Mouse (Mus musculus) left cerebral cortex, adult 2 months (tissue): ENCODE measurements at regions not wholly inside any gene's neighbourhood (a gene's known extent, or its start where the extent isn't known, plus 50 kb on each side); places are given as distances from the start of the nearest gene placed in this dataset.
"Not testable (repeated sequence)": the region's sequence is repeated elsewhere in the genome, so short reads cannot be mapped to it uniquely, and the experiment has no call there.

ENCODE experiments used
- DNase-seq, 2 experiments: peaks; one replicate each; pipeline ENCODE4 v3.0.0; 2021 to 2022; ENCODE audit warnings: low spot score in 2 of 2, mixed read lengths in 1 of 2; ENCODE audit errors: extremely low spot score in 1 of 2
- H3K27ac ChIP-seq: fragments of 200-600 bp; 2 replicates; pipeline ENCODE4 v1.8.1; 2022
- H3K4me3 ChIP-seq: fragments of 200-600 bp; 2 replicates; pipeline ENCODE4 v1.8.1; 2022
- CTCF ChIP-seq: fragments of 200-600 bp; IDR thresholded peaks from 2 replicates; pipeline ENCODE4 v1.8.1; 2022; ENCODE audit warnings: antibody characterized with exemption, mild to moderate bottlenecking, moderate library complexity
- intact Hi-C: fragments of 180-260 bp; cut with DNase I; formaldehyde crosslinking; loops from one replicate; pipeline ENCODE4 v1.15.1; 2025

DNA sequence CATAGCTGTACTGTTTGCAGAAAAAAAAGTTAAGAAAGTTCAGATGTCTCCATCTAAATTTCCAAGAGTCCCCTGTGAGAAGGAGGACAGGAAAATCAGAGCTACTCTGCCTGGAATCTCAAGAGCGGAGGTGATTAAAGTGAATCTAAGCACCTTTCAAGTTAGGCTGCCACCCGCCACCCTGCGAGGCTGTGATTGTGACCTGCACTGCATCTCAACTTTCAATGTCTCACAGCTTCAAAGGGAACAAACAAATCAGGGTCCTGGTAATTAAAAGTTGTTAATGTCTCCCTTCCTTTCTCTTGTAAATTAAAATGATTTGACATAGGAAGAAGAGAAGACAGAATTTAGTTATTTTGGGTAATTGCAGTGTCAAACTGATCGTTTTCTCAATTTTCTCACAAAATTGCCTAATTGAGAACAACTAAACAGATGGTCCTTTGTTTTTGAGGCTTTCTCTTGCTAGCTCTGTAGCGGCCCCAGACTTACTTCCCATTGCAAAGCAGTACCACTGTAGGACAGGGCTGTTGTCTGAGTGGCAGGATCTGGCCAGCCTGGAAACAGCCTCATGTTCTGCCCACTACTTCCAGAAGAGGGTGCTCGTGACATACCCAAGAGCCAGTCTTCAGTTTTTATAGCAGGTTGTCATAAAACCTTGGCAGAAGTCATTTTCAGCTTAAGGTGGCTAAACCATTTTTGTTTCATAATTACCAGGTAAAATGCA, 187.9 kb upstream of the Pfkp start:
- TF ChIP-seq CTCF, result peak; percentile 78
- intact Hi-C loops, result loop anchor here (5.0 kb wide), 1 partner anchor 1341 kb away; no protein-coding TSS in a partner anchor
- Histone ChIP-seq H3K27ac (no peak overlapping the region), H3K4me3 (no peak overlapping the region)
- DNase-seq, result peak; percentile 47 to 59

DNA sequence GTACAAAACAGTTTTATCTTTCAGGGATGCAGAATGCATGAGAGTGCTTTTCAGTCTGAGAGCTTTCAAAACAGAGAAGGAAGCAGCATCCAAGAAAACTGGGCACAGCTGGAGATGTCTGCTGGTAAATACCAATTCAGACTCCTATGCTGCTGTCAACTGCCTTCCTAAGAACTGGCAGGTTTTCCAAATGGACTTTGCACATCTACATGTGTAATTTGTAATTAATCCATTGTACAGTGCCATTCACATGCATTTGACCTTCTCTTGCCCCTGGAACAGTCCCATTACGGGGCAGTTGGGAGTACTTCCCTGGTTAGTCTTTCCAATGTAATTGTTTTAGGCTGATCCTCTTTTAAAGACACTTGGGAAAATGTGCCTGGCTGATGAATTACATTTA, 181.3 kb upstream of the Pfkp start:
- no peak overlapping the region for H3K27ac ChIP-seq
- H3K4me3 ChIP-seq, result no peak overlapping the region
- no peak for TF ChIP-seq CTCF
- no peak for DNase-seq
- intact Hi-C loops, result no loop called here

DNA sequence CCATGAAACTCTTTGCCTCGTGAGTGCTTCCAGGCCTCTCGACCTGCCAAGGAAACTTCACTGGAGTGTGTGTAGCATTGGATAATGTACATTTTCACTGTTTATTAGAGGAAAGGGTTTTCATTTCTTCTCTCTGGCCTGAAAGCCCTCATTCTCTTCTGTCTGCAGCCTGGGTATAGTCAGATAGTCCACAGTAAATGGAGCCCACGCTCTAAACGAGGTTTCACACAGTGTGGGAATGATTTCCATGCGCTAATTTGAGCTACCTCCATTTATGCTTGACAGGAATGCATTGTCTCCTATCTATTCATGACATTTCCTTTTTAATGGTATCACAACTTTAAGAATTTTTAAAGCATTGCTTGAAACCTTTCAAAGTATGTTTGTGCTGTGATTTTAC, 180.8 kb upstream of the Pfkp start:
- intact Hi-C loops, result no loop called here
- H3K27ac ChIP-seq, result no peak overlapping the region
- DNase-seq, result no peak
- no peak overlapping the region for H3K4me3 ChIP-seq
- no peak for TF ChIP-seq CTCF

DNA sequence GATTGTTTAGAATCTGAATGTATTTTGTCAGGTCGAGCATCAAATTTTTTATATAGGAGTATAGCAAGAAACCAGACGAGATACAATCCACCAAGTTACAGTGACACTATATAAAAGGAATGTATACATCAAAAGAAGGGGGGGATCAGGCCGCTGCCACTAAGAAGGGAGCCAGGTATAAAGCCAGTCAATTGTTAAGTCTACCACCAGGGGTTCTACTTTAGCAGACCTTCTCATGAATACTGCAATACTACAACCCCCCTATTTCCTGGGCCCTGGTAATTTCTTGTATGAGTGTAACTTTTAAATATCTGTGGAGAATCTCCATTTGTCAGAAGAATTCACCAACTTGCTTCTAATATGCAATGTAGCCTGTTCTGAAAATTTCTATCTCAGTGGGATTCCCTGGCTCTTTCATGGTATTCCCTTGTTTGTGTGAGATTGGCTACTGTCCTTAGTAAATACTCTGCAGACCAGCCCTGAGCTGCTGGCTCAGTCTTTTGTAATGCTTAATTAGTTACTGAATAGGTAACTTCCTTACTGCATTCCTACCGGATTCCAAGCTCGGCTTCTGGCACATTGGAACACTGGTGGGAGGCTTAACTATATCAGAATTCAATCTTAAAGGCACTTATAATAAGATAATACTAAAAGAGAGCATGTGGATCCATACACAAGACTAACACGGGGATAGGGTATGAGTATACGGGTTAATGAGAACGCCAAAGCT, 180.2 kb upstream of the Pfkp start:
- intact Hi-C loops, H3K4me3 ChIP-seq, DNase-seq, H3K27ac ChIP-seq: not testable (repeated sequence)

DNA sequence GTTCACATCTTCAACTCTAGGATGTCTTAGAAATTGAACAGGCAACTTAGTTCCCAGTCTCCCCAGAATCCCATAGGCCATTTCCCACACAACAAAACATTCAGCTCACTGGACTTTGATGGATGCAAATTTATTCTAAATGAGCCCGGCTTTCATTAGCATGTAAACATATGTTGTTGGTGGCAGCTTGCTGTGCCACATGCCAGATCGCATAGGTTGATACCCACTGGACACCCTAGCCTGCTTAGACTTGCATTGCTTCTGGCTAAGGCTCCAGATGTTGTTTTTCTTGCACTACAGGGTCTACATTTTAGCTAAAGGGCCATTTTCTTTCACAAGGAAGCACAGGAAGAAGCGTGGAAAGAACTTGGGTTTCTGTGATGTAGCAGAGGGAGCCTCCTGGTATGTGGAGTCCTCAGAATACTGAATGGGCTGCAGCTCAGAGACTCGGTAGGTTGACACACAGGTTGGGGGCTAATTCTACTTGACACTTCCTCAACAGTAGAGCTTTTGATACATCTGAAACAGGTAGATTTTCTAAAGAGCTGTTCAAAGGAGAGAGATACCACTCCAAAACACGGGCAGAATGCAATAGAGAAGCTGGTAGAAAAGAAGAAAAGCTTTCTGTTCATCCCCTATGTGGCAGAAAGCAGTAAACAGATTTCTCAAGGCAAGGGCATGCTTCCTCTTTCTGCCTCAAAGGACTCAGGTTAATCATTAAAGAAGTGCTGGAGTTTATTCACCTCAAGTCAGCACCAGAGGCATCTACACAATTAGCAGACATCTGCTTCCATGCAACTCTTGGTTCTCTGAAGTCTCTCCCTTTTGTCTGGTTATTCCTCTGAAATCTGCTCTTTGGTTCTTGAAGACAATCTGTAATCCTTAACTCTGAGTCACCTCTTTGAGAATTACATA, 153.9 kb upstream of the Pfkp start:
- no peak for DNase-seq
- intact Hi-C loops, result no loop called here
- no peak for TF ChIP-seq CTCF
- no peak overlapping the region for H3K27ac ChIP-seq
- H3K4me3 ChIP-seq, result no peak overlapping the region

DNA sequence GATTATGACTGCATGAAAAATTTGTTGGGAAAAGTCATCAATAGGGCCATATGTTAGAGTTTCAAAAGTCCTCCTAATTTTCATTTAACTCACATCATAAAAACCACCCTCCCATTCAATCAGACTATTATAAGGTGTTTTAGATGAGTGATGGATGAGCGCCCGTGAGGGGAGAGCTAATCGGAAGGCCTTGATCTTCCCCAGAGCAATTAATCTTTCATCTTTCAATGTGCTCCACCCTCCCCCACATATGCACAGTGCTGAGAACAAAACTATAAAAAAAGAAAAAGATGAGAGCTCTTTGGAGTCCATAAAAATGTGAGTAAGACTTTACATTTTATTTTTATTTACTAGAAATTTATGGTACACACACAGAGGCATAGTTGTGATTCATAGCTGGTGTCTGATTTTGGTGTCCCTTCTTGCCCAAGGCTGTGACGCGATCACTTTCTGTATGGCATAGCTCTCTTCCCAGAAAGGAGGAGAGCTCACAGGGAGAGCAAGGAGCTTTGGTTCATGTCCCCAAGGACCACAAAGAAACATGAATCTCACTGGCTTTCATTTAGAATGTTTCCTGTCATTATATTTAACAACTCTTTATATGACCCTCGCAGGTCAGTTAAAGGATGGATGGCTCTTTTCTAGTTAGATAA, 119.5 kb upstream of the Pfkp start:
- intact Hi-C loops, result no loop called here

DNA sequence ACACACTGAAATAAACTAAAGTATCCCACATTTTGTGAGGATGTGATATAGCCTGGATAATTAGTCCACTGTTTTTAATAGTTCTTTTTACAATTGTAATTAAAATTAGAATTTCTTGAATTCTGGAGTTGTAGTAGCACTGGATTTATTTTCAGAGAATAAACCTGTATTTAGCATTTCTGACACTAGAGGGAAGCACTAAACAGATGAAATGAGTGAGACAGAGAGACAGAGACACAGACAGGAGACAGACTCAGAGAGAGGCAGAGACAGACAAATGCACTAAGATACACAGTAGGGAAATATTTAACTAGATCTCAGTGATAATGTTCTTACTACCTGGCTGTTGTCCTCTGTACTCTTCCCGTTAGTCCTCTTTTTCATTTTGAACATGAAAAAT, 108.6 kb upstream of the Pfkp start:
- Histone ChIP-seq H3K4me3 (no peak overlapping the region), H3K27ac (no peak overlapping the region)
- DNase-seq, result no peak
- intact Hi-C loops, result loop anchor here (10.0 kb wide), 1 partner anchor 1418 kb away; no protein-coding TSS in a partner anchor
- TF ChIP-seq CTCF, result peak; percentile 66

More for the DNA sequence above, 119.5 kb upstream of the Pfkp start:
- no peak overlapping the region for H3K27ac ChIP-seq
- no peak for TF ChIP-seq CTCF
- no peak for DNase-seq
- H3K4me3 ChIP-seq, result no peak overlapping the region

DNA sequence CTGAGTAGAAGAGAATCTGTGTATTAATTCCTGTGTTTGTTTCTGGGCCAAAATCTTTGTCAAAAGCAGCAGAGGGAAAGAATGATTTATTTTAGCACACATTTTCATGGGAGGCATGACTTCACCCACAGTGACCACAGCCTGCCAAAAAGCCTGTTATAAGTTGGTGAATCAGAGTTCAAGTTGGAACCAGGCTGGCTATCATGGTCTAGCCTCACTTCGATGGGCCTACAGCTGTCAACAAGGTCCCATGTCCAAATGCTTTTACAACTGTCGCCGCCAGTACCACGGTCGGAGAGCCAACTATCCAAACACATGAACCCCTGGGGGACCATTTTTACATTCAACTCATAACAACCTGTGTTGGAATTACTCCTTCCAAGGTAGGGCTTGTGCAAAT, 103.0 kb upstream of the Pfkp start:
- intact Hi-C loops, result loop anchor here (10.0 kb wide), 1 partner anchor 1423 kb away; no protein-coding TSS in a partner anchor
- H3K4me3 ChIP-seq, result no peak overlapping the region
- DNase-seq, result no peak
- no peak overlapping the region for H3K27ac ChIP-seq
- no peak for TF ChIP-seq CTCF

DNA sequence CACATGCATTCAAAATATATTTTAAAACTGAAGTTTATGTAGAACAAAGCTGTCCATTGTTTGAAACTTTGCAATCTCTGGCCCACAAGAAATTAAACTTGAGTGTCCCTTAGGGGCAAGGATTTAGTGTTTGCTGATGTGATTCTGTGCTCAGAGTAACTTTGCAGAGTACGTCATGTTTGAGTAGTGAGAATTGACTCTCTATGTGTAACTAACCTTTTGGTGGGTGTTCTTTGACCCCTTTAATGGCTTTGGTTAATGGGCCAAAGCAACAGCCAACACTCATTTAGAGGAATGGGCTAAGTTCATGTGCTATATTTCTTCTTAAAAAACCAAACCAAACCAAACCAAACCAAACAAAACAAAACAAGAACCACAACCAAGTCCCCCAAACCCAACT, 102.6 kb upstream of the Pfkp start:
- no peak overlapping the region for H3K27ac ChIP-seq
- DNase-seq, result no peak
- no peak for TF ChIP-seq CTCF
- intact Hi-C loops, result loop anchor here (10.0 kb wide), 1 partner anchor 1424 kb away; no protein-coding TSS in a partner anchor
- H3K4me3 ChIP-seq, result no peak overlapping the region

DNA sequence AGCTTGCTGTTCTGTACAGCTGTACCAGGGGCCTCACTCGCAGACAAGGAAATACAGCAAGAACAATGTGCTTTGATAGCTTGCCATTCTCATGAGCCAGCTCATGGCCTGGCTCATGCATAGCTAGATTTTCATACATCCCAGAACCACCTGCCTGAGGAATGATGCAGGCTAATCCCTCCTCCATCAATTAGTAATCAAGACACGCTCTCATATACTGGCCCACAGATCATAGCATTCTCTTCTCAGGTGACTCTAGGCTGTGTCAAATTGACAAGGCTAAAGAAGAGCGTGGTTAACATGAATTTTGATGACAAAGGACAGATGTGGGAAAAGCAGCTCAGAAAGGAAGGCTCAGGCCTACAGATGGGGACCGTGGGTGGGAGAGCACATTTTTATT, 93.3 kb upstream of the Pfkp start:
- no peak for DNase-seq
- Histone ChIP-seq H3K27ac (no peak overlapping the region), H3K4me3 (no peak overlapping the region)
- no peak for TF ChIP-seq CTCF
- intact Hi-C loops, result no loop called here

DNA sequence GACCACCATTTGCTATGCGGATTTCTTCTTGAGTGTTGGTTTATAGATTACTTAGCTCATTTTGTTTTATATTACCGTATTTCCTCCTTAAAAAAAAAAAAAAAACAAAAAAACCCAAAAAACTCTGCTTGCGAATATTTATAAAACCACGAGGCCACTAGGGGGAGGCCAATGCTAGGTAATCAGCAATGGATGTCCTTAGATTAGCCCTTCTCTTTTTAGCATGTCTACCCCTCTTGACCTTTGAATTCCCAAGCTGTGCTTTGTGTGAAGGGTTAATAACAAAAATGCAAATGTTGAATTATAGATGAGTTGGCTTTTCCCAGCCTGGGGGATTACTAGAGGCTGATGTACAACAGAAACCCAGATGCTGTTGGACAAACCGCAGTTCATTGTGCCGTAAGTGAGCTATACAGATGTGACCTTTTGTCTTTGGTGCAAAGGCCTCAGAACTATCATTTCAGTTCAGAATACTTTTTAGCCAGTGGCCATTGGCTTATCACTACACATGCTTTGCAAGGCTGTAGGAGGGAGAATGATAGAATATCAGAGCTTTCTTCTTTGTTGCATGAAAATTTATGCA, 88.5 kb upstream of the Pfkp start:
- DNase-seq, result no peak
- H3K27ac ChIP-seq, result no peak overlapping the region
- H3K4me3 ChIP-seq, result no peak overlapping the region
- peak; percentile 45 for TF ChIP-seq CTCF
- intact Hi-C loops, result no loop called here
